Mouse (Mus musculus) E14TG2a.4 (cell line): ENCODE data around the gene Crhr2.

ENCODE experiments used
- CTCF ChIP-seq: conservative IDR thresholded peaks from 2 replicates; pipeline ENCODE4 v1.5.1; 2014; ENCODE audit warnings: low read length
- NANOG ChIP-seq: IDR thresholded peaks from 2 replicates; pipeline ENCODE4 v1.6.1; 2014; ENCODE audit warnings: borderline replicate concordance, low read length, mixed read lengths

DNA sequence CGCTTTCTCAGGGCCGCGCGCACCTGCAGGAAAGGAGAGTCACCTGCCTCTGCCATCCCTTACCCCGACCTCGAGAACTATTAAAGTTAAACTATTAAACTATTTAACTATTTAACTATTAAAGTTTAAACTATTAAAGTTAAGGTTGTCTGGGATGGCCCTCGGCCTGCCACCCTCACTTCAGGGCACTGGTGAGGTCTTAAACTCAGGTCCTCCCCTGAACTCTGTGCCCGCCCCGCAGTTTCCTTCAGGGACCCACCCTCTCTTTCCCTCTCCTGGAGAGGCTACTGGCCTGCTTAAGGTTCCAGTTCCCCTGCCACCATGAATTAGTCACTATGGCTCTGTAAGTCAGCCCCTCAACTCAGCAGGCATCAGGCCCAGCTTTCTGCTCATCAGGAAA, 41.4 kb downstream of the Crhr2 start:
- no peak for TF ChIP-seq CTCF
- TF ChIP-seq NANOG = no peak
